Comparison of ENCODE assay signal across 24 mouse cellular contexts in the genomic region with DNA sequence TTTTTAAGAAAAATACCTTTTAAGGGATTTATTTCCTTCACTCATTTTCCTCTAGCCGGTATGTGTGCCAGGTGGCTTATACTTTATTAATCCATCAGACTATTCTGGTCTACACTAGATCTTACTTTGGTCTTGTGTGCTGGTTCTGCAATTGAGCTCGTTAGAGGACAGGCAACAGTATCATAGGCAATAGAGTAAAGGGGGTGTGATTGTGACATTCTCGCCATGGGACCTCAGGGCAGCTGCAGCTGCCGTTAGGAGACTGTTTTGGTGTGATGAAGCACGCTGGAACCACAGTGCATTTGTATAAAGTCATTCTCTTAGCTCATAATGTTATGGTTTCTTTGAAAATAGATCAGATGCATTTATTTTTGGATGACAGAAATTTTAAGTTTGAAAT.
DNase-seq lines count a peak whose midpoint lies in the region; ATAC-seq and TF ChIP-seq lines count a peak whose summit lies in the region.
"Had no signal": no experiment of that assay in that cellular context is flagged by ENCODE, and none has a peak within 500 bp of the region (broad histone marks: within the 10 kb centered on the region; RNA-seq: fewer than 3 reads in every experiment).

No protein-coding gene starts in this region.

- no peak overlapping the region for H3K9ac ChIP-seq in hindbrain, postnatal 0 days (replicated peaks; ENCODE audit: low read length)
- H3K9ac ChIP-seq in hindbrain, embryonic 14.5 days, result no peak overlapping the region
- H3K9ac ChIP-seq in forebrain, postnatal 0 days, result peak overlapping the region; percentile 3; the same call in 1 of the 2 replicates
- H3K9ac ChIP-seq: embryonic facial prominence, embryonic 15.5 days; heart, embryonic 15.5 days; hindbrain, embryonic 13.5 days had no signal

- no peaks in the 10 kb centered on the region for H3K9me3 ChIP-seq in hindbrain, postnatal 0 days (ENCODE audit: low read length)
- H3K9me3 ChIP-seq in hindbrain, embryonic 14.5 days (ENCODE audit: control insufficient read depth, low read length), result no peaks in the 10 kb centered on the region
- H3K9me3 ChIP-seq in forebrain, postnatal 0 days (ENCODE audit: low read length), result no peaks in the 10 kb centered on the region
- H3K9me3 ChIP-seq in heart, embryonic 10.5 days, result no peaks in the 10 kb centered on the region
- H3K9me3 ChIP-seq: embryonic facial prominence, embryonic 15.5 days; heart, embryonic 15.5 days; hindbrain, embryonic 13.5 days had no signal

- WGBS in hindbrain, postnatal 0 days, result 42% methylated on average over 5 of the region's 5 CpGs
- 66% methylated on average over 5 of the region's 5 CpGs for WGBS in hindbrain, embryonic 14.5 days
- 30% methylated on average over 5 of the region's 5 CpGs for WGBS in forebrain, postnatal 0 days
- 64% methylated on average over 5 of the region's 5 CpGs for WGBS in heart, embryonic 10.5 days

- no peaks in the 10 kb centered on the region for H3K36me3 ChIP-seq in hindbrain, postnatal 0 days (ENCODE audit: insufficient read depth, low read length)
- no peaks in the 10 kb centered on the region for H3K36me3 ChIP-seq in hindbrain, embryonic 14.5 days (replicated peaks; ENCODE audit: control insufficient read depth, insufficient read depth)
- no peaks in the 10 kb centered on the region for H3K36me3 ChIP-seq in forebrain, postnatal 0 days (ENCODE audit: insufficient read depth)
- H3K36me3 ChIP-seq in heart, embryonic 10.5 days, result no peaks in the 10 kb centered on the region
- H3K36me3 ChIP-seq: embryonic facial prominence, embryonic 15.5 days; heart, embryonic 15.5 days; hindbrain, embryonic 13.5 days had no signal

- H3K27ac ChIP-seq in hindbrain, postnatal 0 days, result 0 out of 2 replicates have a peak overlapping the region, but pooled peaks have one; percentile 38
- H3K27ac ChIP-seq in hindbrain, embryonic 14.5 days, result no peak overlapping the region
- H3K27ac ChIP-seq in forebrain, postnatal 0 days (ENCODE audit: low read depth, low read length), result no peak overlapping the region
- no peak overlapping the region for H3K27ac ChIP-seq in heart, embryonic 10.5 days
- H3K27ac ChIP-seq: embryonic facial prominence, embryonic 15.5 days; heart, embryonic 15.5 days; hindbrain, embryonic 13.5 days had no signal

- DNase-seq in cerebellum, postnatal 25 days, result peak; percentile 19 to 22
- DNase-seq in cerebellum, adult 11-12 months, result no peak
- peak; percentile 39 for DNase-seq in hindbrain, postnatal 0 days (ENCODE audit: low spot score)
- DNase-seq in hindbrain, embryonic 14.5 days (ENCODE audit: low spot score), result no peak
- peak; percentile 37 for DNase-seq in brain, embryonic 14.5 days (ENCODE audit: low read depth)
- DNase-seq in forebrain, postnatal 0 days, result no peak
- DNase-seq in heart, embryonic 10.5 days (ENCODE audit: low spot score), result no peak
- DNase-seq: adrenal gland, postnatal 14 days; cerebellum, adult 9-10 months; embryo, embryonic 11 days; gastrocnemius, postnatal 36 days; heart, adult 18-20 months; heart, postnatal 14 days; kidney, adult 8-10 months had no signal

- TF ChIP-seq CTCF in hindbrain, postnatal 0 days (IDR thresholded peaks at IDR 0.05; ENCODE audit: low read depth), result no peak
- no peak for TF ChIP-seq CTCF in brain, embryonic 14.5 days (IDR thresholded peaks at IDR 0.05; ENCODE audit: borderline replicate concordance, extremely low read depth, insufficient read depth, insufficient read length)
- no peak for TF ChIP-seq CTCF in forebrain, postnatal 0 days (IDR thresholded peaks at IDR 0.05; ENCODE audit: low read depth)

- no peak overlapping the region for H3K4me2 ChIP-seq in hindbrain, postnatal 0 days (ENCODE audit: low read depth, low read length)
- no peak overlapping the region for H3K4me2 ChIP-seq in hindbrain, embryonic 14.5 days (replicated peaks)
- H3K4me2 ChIP-seq in forebrain, postnatal 0 days (ENCODE audit: low read depth), result no peak overlapping the region
- H3K4me2 ChIP-seq: embryonic facial prominence, embryonic 15.5 days; heart, embryonic 11.5 days; heart, embryonic 15.5 days; hindbrain, embryonic 13.5 days had no signal

- H3K4me1 ChIP-seq in hindbrain, postnatal 0 days (ENCODE audit: insufficient read depth, low read length), result no peaks in the 10 kb centered on the region
- H3K4me1 ChIP-seq in hindbrain, embryonic 14.5 days (replicated peaks; ENCODE audit: control insufficient read depth, insufficient read depth, low read length), result no peaks in the 10 kb centered on the region
- H3K4me1 ChIP-seq in forebrain, postnatal 0 days (ENCODE audit: insufficient read depth), result no peaks in the 10 kb centered on the region; the same call in 1 of the 2 replicates
- no peaks in the 10 kb centered on the region for H3K4me1 ChIP-seq in heart, embryonic 10.5 days
- H3K4me1 ChIP-seq: embryonic facial prominence, embryonic 15.5 days; heart, embryonic 15.5 days; hindbrain, embryonic 13.5 days had no signal

- ATAC-seq in hindbrain, postnatal 0 days, result no peak
- ATAC-seq in hindbrain, embryonic 14.5 days (ENCODE audit: low FRiP score), result no peak
- ATAC-seq in forebrain, postnatal 0 days, result no peak
- ATAC-seq: activated CD4-positive, CD25-positive, alpha-beta regulatory T cell, adult 4 months; inflammation-experienced regulatory T-cells, adult 6 months; intestine, postnatal 0 days; Patski had no signal

- TF ChIP-seq POLR2A in brain, embryonic 14.5 days (IDR thresholded peaks at IDR 0.05; ENCODE audit: borderline replicate concordance, extremely low read depth, insufficient read depth, insufficient read length, poor library complexity, severe bottlenecking), result no peak

- H3K27me3 ChIP-seq in hindbrain, postnatal 0 days (ENCODE audit: insufficient read depth, low read length), result no peaks in the 10 kb centered on the region
- no peaks in the 10 kb centered on the region for H3K27me3 ChIP-seq in hindbrain, embryonic 14.5 days (ENCODE audit: control insufficient read depth, insufficient read depth, low read length)
- no peaks in the 10 kb centered on the region for H3K27me3 ChIP-seq in forebrain, postnatal 0 days (ENCODE audit: insufficient read depth, low read length)
- H3K27me3 ChIP-seq in heart, embryonic 10.5 days (ENCODE audit: insufficient read depth, poor library complexity, severe bottlenecking), result no peaks in the 10 kb centered on the region
- H3K27me3 ChIP-seq: CH12.LX; embryonic facial prominence, embryonic 15.5 days; heart, embryonic 15.5 days; hindbrain, embryonic 13.5 days; Patski had no signal

- no peak overlapping the region for H3K4me3 ChIP-seq in hindbrain, postnatal 0 days (ENCODE audit: low read length)
- H3K4me3 ChIP-seq in hindbrain, embryonic 14.5 days (replicated peaks; ENCODE audit: low read length), result no peak overlapping the region
- no peak overlapping the region for H3K4me3 ChIP-seq in forebrain, postnatal 0 days (ENCODE audit: low read depth, low read length)
- H3K4me3 ChIP-seq in heart, embryonic 10.5 days, result no peak overlapping the region
- H3K4me3 ChIP-seq: embryonic facial prominence, embryonic 15.5 days; erythroblast, embryonic 14.5 days; heart, embryonic 15.5 days; hindbrain, embryonic 13.5 days had no signal

Comparison
In these comparisons a context has a peak if more than half of its experiments do, and no peak if none do; other contexts are left out.
1. DNase-seq: peak in cerebellum, postnatal 25 days (2 of 2), hindbrain, postnatal 0 days (single experiment) and brain, embryonic 14.5 days (single experiment); none in cerebellum, adult 11-12 months (single experiment), hindbrain, embryonic 14.5 days (single experiment), forebrain, postnatal 0 days (single experiment) and heart, embryonic 10.5 days (single experiment).